Mouse (Mus musculus) ES-E14 (cell line): Measurements from ENCODE around the gene Lrmda.

Source experiments
- CHD2 ChIP-seq: IDR thresholded peaks from 2 replicates; pipeline ENCODE4 v1.6.1; 2014; ENCODE audit warnings: mild to moderate bottlenecking, low read depth, low read length, inconsistent platforms
- HCFC1 ChIP-seq: IDR thresholded peaks from 2 replicates; pipeline ENCODE4 v1.6.1; 2012; ENCODE audit warnings: low read length, inconsistent platforms, borderline replicate concordance; ENCODE audit not compliant: insufficient read depth
- MAFK ChIP-seq: IDR thresholded peaks from 2 replicates; pipeline ENCODE4 v1.6.1; 2014; ENCODE audit warnings: mild to moderate bottlenecking, low read depth, low read length, inconsistent platforms; ENCODE audit not compliant: insufficient read depth
- ZNF384 ChIP-seq: IDR thresholded peaks from 2 replicates; pipeline ENCODE4 v1.6.1; 2012; ENCODE audit warnings: low read depth, low read length, inconsistent platforms

- TF ChIP-seq CHD2 = no peak
- TF ChIP-seq HCFC1 = no peak
- no peak for TF ChIP-seq MAFK
- TF ChIP-seq ZNF384 = no peak
Observed at GRCm38 (mm10) chr14:22441859-22442447, 422.4 kb downstream of the Lrmda start.
